Mouse (Mus musculus): Measurements from ENCODE around the gene Bag5. TPM values are rescaled to one million over a fixed set of nuclear protein-coding genes. Genes with fewer than 3 reads are reported as not detected.

Gene Bag5
- polyA plus RNA-seq, 1 experiment, result 6.2 TPM

GRCm38 (mm10) chr12:111699542-111699941, 13.5 kb downstream of the Bag5 start:
- Histone ChIP-seq H3K4me3 (ENCODE audit: extremely low read depth, insufficient read depth, insufficient read length) (no peak overlapping the region), H3K27me3 (ENCODE audit: control insufficient read depth, insufficient read depth, low read length) (no peaks in the 10 kb centered on the region), H3K36me3 (ENCODE audit: control insufficient read depth, insufficient read depth, low read length) (no peaks in the 10 kb centered on the region), H3K4me1 (ENCODE audit: control insufficient read depth, insufficient read depth, insufficient read length) (no peaks in the 10 kb centered on the region; the same call in 1 of the 2 replicates), H3K27ac (ENCODE audit: insufficient read depth, low read length) (no peak overlapping the region)
- WGBS, result 83% methylated on average over 4 of the region's 4 CpGs
- DNase-seq (ENCODE audit: low read depth in 1 of 2, low spot score in 2 of 2), result no peak
- TF ChIP-seq CTCF (IDR thresholded peaks at IDR 0.05; ENCODE audit: extremely low read depth, insufficient read depth, insufficient read length, insufficient replicate concordance) (no peak), POLR2A (IDR thresholded peaks at IDR 0.05; ENCODE audit: low read depth, low read length) (no peak)

- 86% methylated on average over 6 of the region's 6 CpGs for WGBS
- no peak for TF ChIP-seq POLR2A (IDR thresholded peaks at IDR 0.05; ENCODE audit: low read depth, low read length)
- TF ChIP-seq CTCF (IDR thresholded peaks at IDR 0.05; ENCODE audit: extremely low read depth, insufficient read depth, insufficient read length, insufficient replicate concordance), result no peak
- Histone ChIP-seq H3K36me3 (ENCODE audit: control insufficient read depth, insufficient read depth, low read length) (no peaks in the 10 kb centered on the region), H3K4me3 (ENCODE audit: extremely low read depth, insufficient read depth, insufficient read length) (no peak overlapping the region), H3K27me3 (ENCODE audit: control insufficient read depth, insufficient read depth, low read length) (no peaks in the 10 kb centered on the region), H3K4me1 (ENCODE audit: control insufficient read depth, insufficient read depth, insufficient read length) (peaks cover 5% of the 10 kb centered on the region; the same call in 1 of the 2 replicates), H3K27ac (ENCODE audit: insufficient read depth, low read length) (no peak overlapping the region)
- DNase-seq (ENCODE audit: low read depth in 1 of 2, low spot score in 2 of 2), result no peak
Observed at GRCm38 (mm10) chr12:111698346-111698913, 14.6 kb downstream of the Bag5 start.

GRCm38 (mm10) chr12:111697708-111698107, 15.3 kb downstream of the Bag5 start:
- no peak for TF ChIP-seq CTCF (IDR thresholded peaks at IDR 0.05; ENCODE audit: extremely low read depth, insufficient read depth, insufficient read length, insufficient replicate concordance)
- TF ChIP-seq POLR2A (IDR thresholded peaks at IDR 0.05; ENCODE audit: low read depth, low read length), result no peak
- H3K4me3 ChIP-seq (ENCODE audit: extremely low read depth, insufficient read depth, insufficient read length), result no peak overlapping the region
- peaks cover 7% of the 10 kb centered on the region; the same call in 1 of the 2 replicates for H3K4me1 ChIP-seq (ENCODE audit: control insufficient read depth, insufficient read depth, insufficient read length)
- H3K36me3 ChIP-seq (ENCODE audit: control insufficient read depth, insufficient read depth, low read length), result no peaks in the 10 kb centered on the region
- H3K27ac ChIP-seq (ENCODE audit: insufficient read depth, low read length), result no peak overlapping the region
- no peaks in the 10 kb centered on the region for H3K27me3 ChIP-seq (ENCODE audit: control insufficient read depth, insufficient read depth, low read length)
- WGBS, result 75% methylated on average over 4 of the region's 4 CpGs
- DNase-seq (ENCODE audit: low read depth in 1 of 2, low spot score in 2 of 2), result no peak

- H3K4me1 ChIP-seq (ENCODE audit: control insufficient read depth, insufficient read depth, insufficient read length), result peaks cover 14% of the 10 kb centered on the region; the same call in 1 of the 2 replicates
- TF ChIP-seq POLR2A (IDR thresholded peaks at IDR 0.05; ENCODE audit: low read depth, low read length), result no peak
- TF ChIP-seq CTCF (IDR thresholded peaks at IDR 0.05; ENCODE audit: extremely low read depth, insufficient read depth, insufficient read length, insufficient replicate concordance), result peak; percentile 53; the same call in 1 of the 2 replicates
- DNase-seq (ENCODE audit: low read depth in 1 of 2, low spot score in 2 of 2), result peak; percentile 45 to 50
- no peak overlapping the region for H3K4me3 ChIP-seq (ENCODE audit: extremely low read depth, insufficient read depth, insufficient read length)
- WGBS, result 25% methylated on average over 6 of the region's 6 CpGs
- no peaks in the 10 kb centered on the region for H3K27me3 ChIP-seq (ENCODE audit: control insufficient read depth, insufficient read depth, low read length)
- H3K27ac ChIP-seq (ENCODE audit: insufficient read depth, low read length), result no peak overlapping the region; the same call in 1 of the 2 replicates
- no peaks in the 10 kb centered on the region for H3K36me3 ChIP-seq (ENCODE audit: control insufficient read depth, insufficient read depth, low read length)
Observed at GRCm38 (mm10) chr12:111696239-111696638, 16.8 kb downstream of the Bag5 start.

- Histone ChIP-seq H3K27me3 (ENCODE audit: control insufficient read depth, insufficient read depth, low read length) (no peaks in the 10 kb centered on the region), H3K27ac (ENCODE audit: insufficient read depth, low read length) (peak overlapping the region; percentile 40; the same call in 1 of the 2 replicates), H3K4me1 (ENCODE audit: control insufficient read depth, insufficient read depth, insufficient read length) (peaks cover 14% of the 10 kb centered on the region; the same call in 1 of the 2 replicates), H3K4me3 (ENCODE audit: extremely low read depth, insufficient read depth, insufficient read length) (no peak overlapping the region), H3K36me3 (ENCODE audit: control insufficient read depth, insufficient read depth, low read length) (no peaks in the 10 kb centered on the region)
- TF ChIP-seq POLR2A (IDR thresholded peaks at IDR 0.05; ENCODE audit: low read depth, low read length) (no peak), CTCF (IDR thresholded peaks at IDR 0.05; ENCODE audit: extremely low read depth, insufficient read depth, insufficient read length, insufficient replicate concordance) (no peak)
- 69% methylated on average over 13 of the region's 13 CpGs for WGBS
- DNase-seq (ENCODE audit: low read depth in 1 of 2, low spot score in 2 of 2), result no peak
Observed at GRCm38 (mm10) chr12:111694880-111695804, 17.9 kb downstream of the Bag5 start.

- TF ChIP-seq POLR2A (IDR thresholded peaks at IDR 0.05; ENCODE audit: low read depth, low read length), result no peak
- no peak for TF ChIP-seq CTCF (IDR thresholded peaks at IDR 0.05; ENCODE audit: extremely low read depth, insufficient read depth, insufficient read length, insufficient replicate concordance)
- no peaks in the 10 kb centered on the region for H3K36me3 ChIP-seq (ENCODE audit: control insufficient read depth, insufficient read depth, low read length)
- H3K4me3 ChIP-seq (ENCODE audit: extremely low read depth, insufficient read depth, insufficient read length), result no peak overlapping the region
- peak overlapping the region; percentile 65 for H3K27ac ChIP-seq (ENCODE audit: insufficient read depth, low read length)
- no peak for DNase-seq (ENCODE audit: low read depth in 1 of 2, low spot score in 2 of 2)
- WGBS, result 29% methylated on average over 12 of the region's 12 CpGs
- H3K4me1 ChIP-seq (ENCODE audit: control insufficient read depth, insufficient read depth, insufficient read length), result peaks cover 14% of the 10 kb centered on the region; the same call in 1 of the 2 replicates
- no peaks in the 10 kb centered on the region for H3K27me3 ChIP-seq (ENCODE audit: control insufficient read depth, insufficient read depth, low read length)
Observed at GRCm38 (mm10) chr12:111694271-111694781, 18.7 kb downstream of the Bag5 start.

Measured in spleen, adult 2 months (tissue).